In the genomic region with DNA sequence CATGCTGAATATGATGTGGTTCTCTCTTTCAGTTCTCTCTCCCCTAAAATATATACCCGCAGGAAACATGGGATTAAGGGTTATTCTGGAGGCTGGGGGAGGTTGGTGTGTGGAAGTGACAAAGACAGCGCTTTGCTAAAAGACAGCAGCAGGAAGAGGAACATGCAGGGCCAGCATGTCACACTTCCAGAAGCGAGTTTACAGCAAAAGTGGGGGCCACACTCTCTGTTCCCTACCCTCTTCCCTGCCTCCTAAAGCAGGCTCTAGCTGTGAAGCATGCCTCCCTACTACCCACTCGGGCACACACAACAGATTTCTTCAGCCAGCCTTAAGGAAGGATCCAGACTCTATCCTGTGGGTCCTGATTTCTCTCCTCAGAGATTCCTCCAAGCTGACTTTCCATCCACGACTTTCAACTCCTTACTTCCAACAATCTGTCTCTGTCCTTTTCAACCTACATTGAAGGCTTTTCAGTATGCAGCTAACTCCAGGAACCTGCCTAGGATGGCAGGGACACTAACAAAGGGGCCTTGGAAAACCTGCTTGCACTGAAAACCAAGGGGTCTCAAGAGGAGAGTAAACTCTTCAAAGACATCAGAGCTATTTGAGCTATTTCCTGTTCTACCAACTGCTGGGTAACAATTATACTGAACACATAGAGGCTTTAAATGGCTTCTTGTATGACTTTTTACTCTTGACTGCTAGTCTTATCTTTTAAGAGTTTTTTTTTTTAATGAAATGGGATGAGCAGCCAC, we compare ENCODE assay signal across 24 mouse cellular contexts. TPM values are rescaled to one million over a fixed set of nuclear protein-coding genes. Genes with fewer than 3 reads are reported as not detected.
DNase-seq lines count a peak whose midpoint lies in the region; ATAC-seq and TF ChIP-seq lines count a peak whose summit lies in the region.
"Had no signal": no experiment of that assay in that cellular context is flagged by ENCODE, and none has a peak within 500 bp of the region (broad histone marks: within the 10 kb centered on the region; RNA-seq: fewer than 3 reads in every experiment).

No protein-coding gene starts in this region.

- H3K4me1 ChIP-seq in lung, embryonic 14.5 days (ENCODE audit: insufficient read depth), result no peaks in the 10 kb centered on the region
- no peaks in the 10 kb centered on the region for H3K4me1 ChIP-seq in lung, adult 2 months (ENCODE audit: control insufficient read depth, insufficient read depth, low read length)
- peaks cover 2 to 3% of the 10 kb centered on the region in 2 experiments; a peak in 1 of 4 replicates for H3K4me1 ChIP-seq in CH12.LX (ENCODE audit: control insufficient read depth in 1 of 2, insufficient read depth in 2 of 2)
- H3K4me1 ChIP-seq in stomach, postnatal 0 days (replicated peaks; ENCODE audit: control insufficient read depth, insufficient read depth), result no peaks in the 10 kb centered on the region
- H3K4me1 ChIP-seq: embryonic facial prominence, embryonic 15.5 days; forebrain, embryonic 10.5 days; heart, embryonic 10.5 days; hindbrain, embryonic 12.5 days had no signal

- H3K4me2 ChIP-seq in lung, embryonic 14.5 days, result no peak overlapping the region
- H3K4me2 ChIP-seq in CH12.LX (ENCODE audit: insufficient read depth, low read depth, poor library complexity, severe bottlenecking), result peak overlapping the region; percentile 44
- no peak overlapping the region for H3K4me2 ChIP-seq in stomach, postnatal 0 days (replicated peaks; ENCODE audit: low read depth)
- H3K4me2 ChIP-seq: embryonic facial prominence, embryonic 15.5 days; hindbrain, embryonic 12.5 days had no signal

- DNase-seq in frontal cortex, postnatal 36 days (ENCODE audit: low spot score in 2 of 2), result peak; percentile 6 to 14
- no peak for DNase-seq in frontal cortex, postnatal 25 days (ENCODE audit: low spot score in 2 of 2)
- peak; percentile 52 for DNase-seq in lung, embryonic 14.5 days
- DNase-seq in lung, adult 2 months, result no peak
- no peak for DNase-seq in CH12.LX (ENCODE audit: extremely low read depth)
- peak; percentile 55 for DNase-seq in brain, adult 2 months (ENCODE audit: low read depth, low spot score)
- no peak for DNase-seq in stomach, postnatal 0 days (ENCODE audit: low spot score)
- DNase-seq: adrenal gland, adult 8-10 months; adrenal gland, postnatal 36 days; cerebellum, adult 11-12 months; cerebellum, adult 9-10 months; cerebellum, postnatal 36 days; gastrocnemius, postnatal 10 days; heart, adult 18-20 months; heart, postnatal 10 days; heart, postnatal 4 days had no signal

- no peak overlapping the region for H3K9ac ChIP-seq in lung, embryonic 14.5 days
- H3K9ac ChIP-seq in CH12.LX (ENCODE audit: insufficient read depth, low read depth), result no peak overlapping the region
- no peak overlapping the region for H3K9ac ChIP-seq in stomach, postnatal 0 days (ENCODE audit: low read length)
- H3K9ac ChIP-seq: embryonic facial prominence, embryonic 15.5 days; hindbrain, embryonic 12.5 days had no signal

- no peak for TF ChIP-seq CTCF in lung, embryonic 14.5 days (IDR thresholded peaks at IDR 0.05; ENCODE audit: low read depth)
- no peak for TF ChIP-seq CTCF in lung, adult 2 months (IDR thresholded peaks at IDR 0.05; ENCODE audit: insufficient read depth, low read length)
- TF ChIP-seq CTCF in CH12.LX (conservative IDR thresholded peaks at IDR 0.05 in 1 of 2, IDR thresholded peaks at IDR 0.05 in 1 of 2; ENCODE audit: low read depth in 2 of 2, low read length in 2 of 2), result no peak
- no peak for TF ChIP-seq CTCF in stomach, postnatal 0 days (IDR thresholded peaks at IDR 0.05; ENCODE audit: low read depth)

- H3K9me3 ChIP-seq in lung, embryonic 14.5 days (ENCODE audit: low read depth, low read length), result no peaks in the 10 kb centered on the region
- no peaks in the 10 kb centered on the region for H3K9me3 ChIP-seq in CH12.LX (replicated peaks; ENCODE audit: low read length)
- H3K9me3 ChIP-seq in stomach, postnatal 0 days (ENCODE audit: control insufficient read depth, low read length), result no peaks in the 10 kb centered on the region
- H3K9me3 ChIP-seq: embryonic facial prominence, embryonic 15.5 days; forebrain, embryonic 10.5 days; G1E; heart, embryonic 10.5 days; hindbrain, embryonic 12.5 days had no signal

- WGBS in lung, embryonic 14.5 days, result 54% methylated on average over 5 of the region's 5 CpGs
- 73% methylated on average over 5 of the region's 5 CpGs for WGBS in lung, adult 2 months
- 71% methylated on average over 5 of the region's 5 CpGs for WGBS in stomach, postnatal 0 days

- TF ChIP-seq POLR2A in lung, adult 2 months (IDR thresholded peaks at IDR 0.05; ENCODE audit: borderline replicate concordance, extremely low read depth, low read depth, low read length), result no peak
- no peak for TF ChIP-seq POLR2A in CH12.LX (IDR thresholded peaks at IDR 0.05; ENCODE audit: low read depth, low read length)

- TF ChIP-seq EP300 in CH12.LX (IDR thresholded peaks at IDR 0.05; ENCODE audit: low read length), result no peak
- TF ChIP-seq EP300 in stomach, postnatal 0 days (optimal IDR thresholded peaks at IDR 0.05), result no peak

- H3K36me3 ChIP-seq in lung, embryonic 14.5 days (ENCODE audit: insufficient read depth), result no peaks in the 10 kb centered on the region
- H3K36me3 ChIP-seq in CH12.LX (replicated peaks in 1 of 2; ENCODE audit: control insufficient read depth in 1 of 2, insufficient read depth in 1 of 2, low read length in 1 of 2), result no peaks in the 10 kb centered on the region
- no peaks in the 10 kb centered on the region for H3K36me3 ChIP-seq in stomach, postnatal 0 days (ENCODE audit: control insufficient read depth, insufficient read depth, low read length)
- H3K36me3 ChIP-seq: embryonic facial prominence, embryonic 15.5 days; forebrain, embryonic 10.5 days; G1E; heart, embryonic 10.5 days; hindbrain, embryonic 12.5 days had no signal

- dilution Hi-C loops in CH12.LX (cut with MboI; ENCODE audit: extremely low pct_ligation_motif_present, extremely low pct_unique_long_range_greater_than_20kb, low sequenced_read_pairs), result no loop called here

- no peak overlapping the region for H3K4me3 ChIP-seq in lung, embryonic 14.5 days (ENCODE audit: low read depth, low read length)
- no peak overlapping the region for H3K4me3 ChIP-seq in lung, adult 2 months (replicated peaks; ENCODE audit: extremely low read depth, low read depth, low read length)
- no peak overlapping the region for H3K4me3 ChIP-seq in CH12.LX (replicated peaks in 1 of 3; ENCODE audit: low read depth in 2 of 3, low read length in 2 of 3, poor library complexity in 1 of 3)
- H3K4me3 ChIP-seq in stomach, postnatal 0 days (ENCODE audit: low read depth, low read length), result no peak overlapping the region
- H3K4me3 ChIP-seq: embryonic facial prominence, embryonic 15.5 days; erythroblast, embryonic 14.5 days; forebrain, embryonic 10.5 days; heart, embryonic 10.5 days; hindbrain, embryonic 12.5 days had no signal

- H3K27ac ChIP-seq in lung, embryonic 14.5 days (ENCODE audit: low read depth), result peak overlapping the region; percentile 88
- H3K27ac ChIP-seq in CH12.LX (ENCODE audit: insufficient read depth, low read depth), result no peak overlapping the region
- no peak overlapping the region for H3K27ac ChIP-seq in stomach, postnatal 0 days (replicated peaks)
- H3K27ac ChIP-seq: embryonic facial prominence, embryonic 15.5 days; forebrain, embryonic 10.5 days; heart, embryonic 10.5 days; hindbrain, embryonic 12.5 days had no signal

- no peaks in the 10 kb centered on the region for H3K79me2 ChIP-seq in CH12.LX (replicated peaks; ENCODE audit: control insufficient read depth, extremely low read depth, insufficient read depth, poor library complexity, severe bottlenecking)

- TF ChIP-seq RAD21 in CH12.LX (IDR thresholded peaks at IDR 0.05; ENCODE audit: low read depth, low read length), result no peak

- peak; percentile 88 for ATAC-seq in lung, embryonic 14.5 days (ENCODE audit: insufficient read depth)
- no peak for ATAC-seq in stomach, postnatal 0 days (ENCODE audit: low FRiP score, low TSS enrichment)
- ATAC-seq: hindbrain, embryonic 16.5 days; inflammation-experienced regulatory T-cells, adult 6 months had no signal

- in situ Hi-C loops in CH12.LX (cut with MboI; ENCODE audit: low pct_ligation_motif_present, low pct_unique_long_range_greater_than_20kb, low sequenced_read_pairs), result no loop called here

- no peaks in the 10 kb centered on the region for H3K27me3 ChIP-seq in lung, embryonic 14.5 days (ENCODE audit: insufficient read depth, low read length)
- H3K27me3 ChIP-seq in CH12.LX (replicated peaks), result no peaks in the 10 kb centered on the region
- H3K27me3 ChIP-seq in stomach, postnatal 0 days (ENCODE audit: control insufficient read depth, insufficient read depth, low read length), result no peaks in the 10 kb centered on the region
- H3K27me3 ChIP-seq: embryonic facial prominence, embryonic 15.5 days; hindbrain, embryonic 12.5 days had no signal

TF ChIP-seq in CH12.LX, 34 proteins besides CTCF, POLR2A, EP300 and RAD21:
- TF ChIP-seq USF2 (conservative IDR thresholded peaks at IDR 0.05; ENCODE audit: low read depth, low read length) (no peak), HCFC1 (IDR thresholded peaks at IDR 0.05; ENCODE audit: low read depth, low read length) (no peak), GABPA (IDR thresholded peaks at IDR 0.05; ENCODE audit: insufficient replicate concordance, low read depth, low read length) (no peak)
TF ChIP-seq in CH12.LX: peak in this region for 0.

RNA-seq across cellular contexts. Expression of gene Htr2a, which starts 39.1 kb away (rescaled TPM):
- 0.74 and 0.92 TPM in 2 replicates for polyA plus RNA-seq in lung, embryonic 14.5 days (2014; fragmentation: Nextera tagmentation; extraction: Ambion mirVana)
- 0.31 TPM in 2 replicates for polyA plus RNA-seq in lung, adult 2 months (2012; rRNA removed)
- total RNA-seq in CH12.LX (2012; rRNA removed), result not detected in 2 replicates
- not detected in 2 replicates for total RNA-seq in CH12.LX (2014; rRNA removed)
- 0.04 TPM in 1 of 2 replicates, not detected in the other for polyA plus RNA-seq in CH12.LX (2012; ENCODE audit: insufficient read length, low read depth)
- 0.13 and 0.16 TPM in 2 replicates for polyA plus RNA-seq in stomach, postnatal 0 days (2015; fragmentation: Nextera tagmentation; extraction: Ambion mirVana)
- polyA plus RNA-seq: erythroblast, embryonic 14.5 days; G1E had no signal

Comparison
In these comparisons a context has a peak if more than half of its experiments do, and no peak if none do; other contexts are left out.
1. DNase-seq: peak in frontal cortex, postnatal 36 days (2 of 2), lung, embryonic 14.5 days (single experiment) and brain, adult 2 months (single experiment); none in frontal cortex, postnatal 25 days (0 of 2), lung, adult 2 months (single experiment), CH12.LX (single experiment) and stomach, postnatal 0 days (single experiment).